Mouse (Mus musculus) midbrain, embryonic 15.5 days (tissue): Measurements from ENCODE around the gene Tmem160. TPM values are rescaled to one million over a fixed set of nuclear protein-coding genes. Genes with fewer than 3 reads are reported as not detected.

Experiments used
- ATAC-seq: fragments of 200-750 bp; cut with Nextera tagmentation; replicated peaks from 2 replicates; pipeline ENCODE4 v1.8.0; 2017; ENCODE audit warnings: moderate TSS enrichment
- H3K27ac ChIP-seq: fragments of 300-500 bp; sonication (generic); 2 replicates; pipeline ENCODE4 v1.5.1; 2015; ENCODE audit warnings: mild to moderate bottlenecking, inconsistent platforms
- H3K27me3 ChIP-seq: fragments of 300-500 bp; sonication (generic); replicated peaks from 2 replicates; pipeline ENCODE4 v1.6.1; 2015; ENCODE audit warnings: inconsistent platforms
- H3K36me3 ChIP-seq: fragments of 300-500 bp; sonication (generic); replicated peaks from 2 replicates; pipeline ENCODE4 v1.6.1; 2015; ENCODE audit warnings: inconsistent platforms
- H3K4me1 ChIP-seq: fragments of 300-500 bp; sonication (generic); 2 replicates; pipeline ENCODE4 v1.6.1; 2015; ENCODE audit warnings: inconsistent platforms
- H3K4me2 ChIP-seq: fragments of 300-500 bp; sonication (generic); 2 replicates; pipeline ENCODE4 v1.6.1; 2015; ENCODE audit warnings: inconsistent platforms, mild to moderate bottlenecking, moderate library complexity
- H3K4me3 ChIP-seq: fragments of 300-500 bp; sonication (generic); 2 replicates; pipeline ENCODE4 v1.5.1; 2015; ENCODE audit warnings: mild to moderate bottlenecking, inconsistent platforms
- H3K9ac ChIP-seq: fragments of 300-500 bp; sonication (generic); 2 replicates; pipeline ENCODE4 v1.6.1; 2015; ENCODE audit warnings: mild to moderate bottlenecking, inconsistent platforms
- H3K9me3 ChIP-seq: fragments of 300-500 bp; sonication (generic); 2 replicates; pipeline ENCODE4 v1.6.1; 2016; ENCODE audit warnings: inconsistent platforms
- WGBS: fragments of 180-500 bp; shearing (Covaris S2); methylation state at CpG from one replicate; pipeline ENCODE4 v1.1.7; 2015; ENCODE audit warnings: mixed read lengths; 5-methylcytosine and 5-hydroxymethylcytosine counted together
- polyA plus RNA-seq: library from polyadenylated mRNA; unstranded; fragments of >200 nt; fragmentation: Nextera tagmentation; extraction: Ambion mirVana; gene quantifications from 2 replicates; pipeline ENCODE4 v1.2.1, GENCODE M21; 2015

Gene Tmem160
- polyA plus RNA-seq, 1 experiment from 2014 or later, result 63.6 TPM

- Histone ChIP-seq H3K27me3 (peaks cover 62% of the 10 kb centered on the region), H3K9me3 (no peaks in the 10 kb centered on the region), H3K27ac (no peak overlapping the region), H3K4me1 (peaks cover 24% of the 10 kb centered on the region), H3K4me2 (peak overlapping the region; percentile 24), H3K4me3 (no peak overlapping the region), H3K36me3 (no peaks in the 10 kb centered on the region), H3K9ac (no peak overlapping the region)
- 3% methylated on average over 33 of the region's 33 CpGs for WGBS
- no peak for ATAC-seq
These were observed 21.9 kb downstream of the Tmem160 start for GRCm38 (mm10) chr7:16474445-16474844.

- Histone ChIP-seq H3K27me3 (peaks cover 65% of the 10 kb centered on the region), H3K36me3 (no peaks in the 10 kb centered on the region), H3K27ac (no peak overlapping the region), H3K9ac (0 out of 2 replicates have a peak overlapping the region, but pooled peaks have one; percentile 12), H3K4me3 (peak overlapping the region; percentile 38), H3K4me2 (peak overlapping the region; percentile 67), H3K9me3 (no peaks in the 10 kb centered on the region), H3K4me1 (peaks cover 24% of the 10 kb centered on the region)
- 6% methylated on average over 23 of the region's 23 CpGs for WGBS
- no peak for ATAC-seq
These were observed 22.7 kb downstream of the Tmem160 start for GRCm38 (mm10) chr7:16475321-16475720.

GRCm38 (mm10) chr7:16475764-16476599 is 23.4 kb downstream of the Tmem160 start:
- H3K27ac ChIP-seq, result no peak overlapping the region
- WGBS, result 2% methylated on average over 57 of the region's 59 CpGs
- peak overlapping the region; percentile 67 for H3K4me2 ChIP-seq
- H3K36me3 ChIP-seq, result no peaks in the 10 kb centered on the region
- ATAC-seq, result peak; percentile 55
- 0 out of 2 replicates have a peak overlapping the region, but pooled peaks have one; percentile 12 for H3K9ac ChIP-seq
- no peaks in the 10 kb centered on the region for H3K9me3 ChIP-seq
- peaks cover 67% of the 10 kb centered on the region for H3K27me3 ChIP-seq
- H3K4me1 ChIP-seq, result peaks cover 24% of the 10 kb centered on the region
- peak overlapping the region; percentile 38 for H3K4me3 ChIP-seq

- Histone ChIP-seq H3K4me3 (peak overlapping the region; percentile 38), H3K4me1 (peaks cover 24% of the 10 kb centered on the region), H3K36me3 (no peaks in the 10 kb centered on the region), H3K9ac (no peak overlapping the region), H3K27ac (no peak overlapping the region), H3K9me3 (no peaks in the 10 kb centered on the region), H3K4me2 (peak overlapping the region; percentile 67), H3K27me3 (peaks cover 63% of the 10 kb centered on the region)
- ATAC-seq, result no peak
- WGBS, result 4% methylated on average over 34 of the region's 34 CpGs
These were observed 24.0 kb downstream of the Tmem160 start for GRCm38 (mm10) chr7:16476600-16476989.

GRCm38 (mm10) chr7:16477628-16478027 is 25.0 kb downstream of the Tmem160 start, which contains the start of gene Npas1:
Npas1 (minus strand) TSS chr7:16477728.
- ATAC-seq, result no peak
- peaks cover 57% of the 10 kb centered on the region for H3K27me3 ChIP-seq
- H3K4me3 ChIP-seq, result peak within 1 kb of the TSS; percentile 38
- H3K27ac ChIP-seq, result no peak within 1 kb of the TSS
- WGBS, result 91% methylated on average over 8 of the region's 8 CpGs
- H3K9ac ChIP-seq, result no peak within 1 kb of the TSS
- no peaks in the 10 kb centered on the region for H3K9me3 ChIP-seq
- peaks cover 21% of the 10 kb centered on the region for H3K4me1 ChIP-seq
- no peaks in the 10 kb centered on the region for H3K36me3 ChIP-seq
- H3K4me2 ChIP-seq, result peak within 1 kb of the TSS; percentile 67

- no peaks in the 10 kb centered on the region for H3K4me1 ChIP-seq
- H3K27me3 ChIP-seq, result no peaks in the 10 kb centered on the region
- no peak overlapping the region for H3K9ac ChIP-seq
- H3K9me3 ChIP-seq, result no peaks in the 10 kb centered on the region
- ATAC-seq, result no peak
- H3K27ac ChIP-seq, result no peak overlapping the region
- no peak overlapping the region for H3K4me2 ChIP-seq
- H3K4me3 ChIP-seq, result no peak overlapping the region
- H3K36me3 ChIP-seq, result no peaks in the 10 kb centered on the region
These were observed 36.2 kb downstream of the Tmem160 start for GRCm38 (mm10) chr7:16488816-16489215.

GRCm38 (mm10) chr7:16489948-16490347 is 37.4 kb downstream of the Tmem160 start:
- no peaks in the 10 kb centered on the region for H3K4me1 ChIP-seq
- ATAC-seq, result no peak
- H3K36me3 ChIP-seq, result no peaks in the 10 kb centered on the region
- H3K27ac ChIP-seq, result no peak overlapping the region
- H3K9ac ChIP-seq, result no peak overlapping the region
- 90% methylated on average over 9 of the region's 9 CpGs for WGBS
- H3K4me3 ChIP-seq, result no peak overlapping the region
- H3K4me2 ChIP-seq, result no peak overlapping the region
- H3K9me3 ChIP-seq, result no peaks in the 10 kb centered on the region
- H3K27me3 ChIP-seq, result no peaks in the 10 kb centered on the region

- Histone ChIP-seq H3K9ac (no peak overlapping the region), H3K27me3 (no peaks in the 10 kb centered on the region), H3K4me3 (no peak overlapping the region), H3K4me1 (no peaks in the 10 kb centered on the region), H3K4me2 (no peak overlapping the region), H3K27ac (no peak overlapping the region), H3K9me3 (no peaks in the 10 kb centered on the region), H3K36me3 (peaks cover 10% of the 10 kb centered on the region)
- WGBS, result 32% methylated on average over 3 of the region's 3 CpGs
- peak; percentile 53 for ATAC-seq
These were observed 39.2 kb downstream of the Tmem160 start for GRCm38 (mm10) chr7:16491759-16492158.

GRCm38 (mm10) chr7:16492211-16492610 is 39.6 kb downstream of the Tmem160 start:
- WGBS, result 64% methylated on average over 3 of the region's 3 CpGs
- H3K4me3 ChIP-seq, result no peak overlapping the region
- H3K4me1 ChIP-seq, result no peaks in the 10 kb centered on the region
- no peak overlapping the region for H3K4me2 ChIP-seq
- ATAC-seq, result 0 out of 2 replicates have a peak, but pooled peaks have one; percentile 6
- no peak overlapping the region for H3K9ac ChIP-seq
- no peaks in the 10 kb centered on the region for H3K27me3 ChIP-seq
- peaks cover 15% of the 10 kb centered on the region for H3K36me3 ChIP-seq
- no peak overlapping the region for H3K27ac ChIP-seq
- H3K9me3 ChIP-seq, result no peaks in the 10 kb centered on the region

GRCm38 (mm10) chr7:16493361-16493760 is 40.8 kb downstream of the Tmem160 start:
- H3K4me3 ChIP-seq, result no peak overlapping the region
- no peak overlapping the region for H3K9ac ChIP-seq
- no peaks in the 10 kb centered on the region for H3K4me1 ChIP-seq
- no peak overlapping the region for H3K27ac ChIP-seq
- no peak for ATAC-seq
- H3K36me3 ChIP-seq, result peaks cover 26% of the 10 kb centered on the region
- no peak overlapping the region for H3K4me2 ChIP-seq
- H3K9me3 ChIP-seq, result no peaks in the 10 kb centered on the region
- H3K27me3 ChIP-seq, result no peaks in the 10 kb centered on the region
- WGBS, result 36% methylated on average over 2 of the region's 2 CpGs

GRCm38 (mm10) chr7:16496260-16496659 is 43.7 kb downstream of the Tmem160 start:
- H3K4me3 ChIP-seq, result no peak overlapping the region
- no peaks in the 10 kb centered on the region for H3K4me1 ChIP-seq
- no peak overlapping the region for H3K27ac ChIP-seq
- H3K36me3 ChIP-seq, result peaks cover 27% of the 10 kb centered on the region
- WGBS, result 94% methylated on average over 3 of the region's 3 CpGs
- H3K27me3 ChIP-seq, result no peaks in the 10 kb centered on the region
- H3K9ac ChIP-seq, result no peak overlapping the region
- H3K4me2 ChIP-seq, result no peak overlapping the region
- H3K9me3 ChIP-seq, result no peaks in the 10 kb centered on the region
- no peak for ATAC-seq

GRCm38 (mm10) chr7:16499671-16500104 is 47.1 kb downstream of the Tmem160 start:
- no peak overlapping the region for H3K27ac ChIP-seq
- no peaks in the 10 kb centered on the region for H3K27me3 ChIP-seq
- no peaks in the 10 kb centered on the region for H3K4me1 ChIP-seq
- no peaks in the 10 kb centered on the region for H3K9me3 ChIP-seq
- peak; percentile 46; the same call in 1 of the 2 replicates for ATAC-seq
- peaks cover 34% of the 10 kb centered on the region for H3K36me3 ChIP-seq
- no peak overlapping the region for H3K9ac ChIP-seq
- WGBS, result 74% methylated on average over 6 of the region's 6 CpGs
- H3K4me2 ChIP-seq, result no peak overlapping the region
- no peak overlapping the region for H3K4me3 ChIP-seq

GRCm38 (mm10) chr7:16501571-16501970 is 49.0 kb downstream of the Tmem160 start:
- ATAC-seq, result no peak
- H3K4me3 ChIP-seq, result no peak overlapping the region
- no peaks in the 10 kb centered on the region; the same call in 1 of the 2 replicates for H3K4me1 ChIP-seq
- H3K4me2 ChIP-seq, result no peak overlapping the region
- no peak overlapping the region for H3K9ac ChIP-seq
- no peak overlapping the region for H3K27ac ChIP-seq
- H3K9me3 ChIP-seq, result no peaks in the 10 kb centered on the region
- H3K36me3 ChIP-seq, result peaks cover 25% of the 10 kb centered on the region
- no peaks in the 10 kb centered on the region for H3K27me3 ChIP-seq
- 98% methylated on average over 4 of the region's 4 CpGs for WGBS
